Mouse (Mus musculus) olfactory bulb, adult 2 months (tissue): ENCODE measurements at regions not wholly inside any gene's neighbourhood (a gene's known extent, or its start where the extent isn't known, plus 50 kb on each side); places are given as distances from the start of the nearest gene placed in this dataset.

Source experiments
- CTCF ChIP-seq: fragments of 200-500 bp; IDR thresholded peaks from 2 replicates; pipeline ENCODE4 v1.5.1; 2012; ENCODE audit warnings: low read depth, mild to moderate bottlenecking, low read length, moderate library complexity; ENCODE audit not compliant: insufficient read depth
- POLR2A ChIP-seq: fragments of 200-500 bp; IDR thresholded peaks from 2 replicates; pipeline ENCODE4 v1.6.1; 2012; ENCODE audit warnings: mild to moderate bottlenecking, low read depth, low read length, moderate library complexity; ENCODE audit not compliant: insufficient read depth

GRCm38 (mm10) chr1:73361300-73361699, 345.6 kb upstream of the Tnp1 start:
- TF ChIP-seq CTCF (no peak), POLR2A (no peak)
